Mouse (Mus musculus) midbrain, embryonic 11.5 days (tissue): ENCODE measurements around the gene Trnt1. TPM values are rescaled to one million over a fixed set of nuclear protein-coding genes. Genes with fewer than 3 reads are reported as not detected.

ENCODE experiments used
- polyA plus RNA-seq: library from polyadenylated mRNA; unstranded; fragments of >200 nt; fragmentation: Nextera tagmentation; extraction: Ambion mirVana; gene quantifications from 2 replicates; pipeline ENCODE4 v1.2.1, GENCODE M21; 2014

Gene Trnt1
- polyA plus RNA-seq, 1 experiment from 2014 or later, result 79.8 TPM

Other genes with a start within 250 kb of the Trnt1 start
- gene Il5ra, start 20.1 kb upstream of the Trnt1 start, polyA plus RNA-seq, result not detected in 2 replicates
- 58.1 and 61.0 TPM in 2 replicates for gene Crbn, start 31.0 kb downstream of the Trnt1 start, polyA plus RNA-seq